Mouse (Mus musculus) kidney, adult 11 months (tissue): ENCODE results near the gene Washc3.

ENCODE experiments used
- DNase-seq: peaks from one replicate; pipeline ENCODE4 v3.0.0; 2022

Gene Washc3

GRCm38 (mm10) chr10:88200951-88201638 is at the start of gene Washc3:
Gene Washc3 (plus strand): TSS chr10:88201093.
- peak; percentile 88 for DNase-seq

GRCm38 (mm10) chr10:88151658-88152057 is 49.2 kb upstream of the Washc3 start:
- DNase-seq, result no peak

DNA sequence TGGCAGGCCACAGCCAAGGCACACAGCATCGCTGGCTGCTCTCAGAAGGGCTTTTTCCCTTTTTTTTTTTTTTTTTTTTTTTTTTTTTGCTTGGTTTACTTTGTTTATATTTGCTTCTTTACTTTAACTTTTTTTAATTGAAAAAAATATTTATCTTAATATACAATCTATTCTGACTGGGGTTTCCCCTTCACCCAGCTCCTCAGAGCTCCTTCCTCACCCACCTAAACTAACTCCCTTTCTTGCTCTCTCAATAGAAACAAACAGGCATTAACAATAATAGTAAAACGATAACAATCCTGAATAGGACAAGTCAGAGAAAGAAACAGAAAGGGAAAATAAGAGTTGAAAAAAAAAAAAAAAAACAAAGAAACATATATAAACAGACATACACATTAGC is 38.8 kb upstream of the Washc3 start:
- no peak for DNase-seq

DNA sequence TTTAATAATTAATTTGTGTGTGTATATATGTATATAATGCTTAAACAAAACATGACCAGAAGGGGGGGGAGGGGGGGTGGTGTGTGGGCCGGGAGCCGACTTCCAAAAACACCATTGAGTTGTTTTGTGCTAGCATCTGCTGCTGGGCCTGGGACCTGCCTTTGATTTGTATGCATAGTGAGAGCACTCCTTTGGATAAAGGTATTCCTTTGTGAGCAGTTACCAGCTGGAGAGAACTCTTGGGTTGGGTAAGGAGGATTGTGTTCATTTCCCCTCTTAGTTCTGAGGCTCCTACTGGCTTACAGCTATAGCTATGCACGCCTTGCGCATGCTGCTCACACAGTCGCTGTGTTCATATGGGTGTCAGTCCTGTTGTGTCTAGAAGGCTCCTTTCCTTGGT is 38.2 kb upstream of the Washc3 start:
- DNase-seq, result no peak

- DNase-seq, result no peak
Measured at GRCm38 (mm10) chr10:88166158-88166557, 34.7 kb upstream of the Washc3 start.

- DNase-seq, result no peak
Measured at GRCm38 (mm10) chr10:88167438-88168077, 33.3 kb upstream of the Washc3 start.

- DNase-seq, result no peak
Measured at GRCm38 (mm10) chr10:88200541-88200940, 352 bp upstream of the Washc3 start.

- DNase-seq, result no peak
Measured at GRCm38 (mm10) chr10:88201650-88202049, 757 bp downstream of the Washc3 start.

DNA sequence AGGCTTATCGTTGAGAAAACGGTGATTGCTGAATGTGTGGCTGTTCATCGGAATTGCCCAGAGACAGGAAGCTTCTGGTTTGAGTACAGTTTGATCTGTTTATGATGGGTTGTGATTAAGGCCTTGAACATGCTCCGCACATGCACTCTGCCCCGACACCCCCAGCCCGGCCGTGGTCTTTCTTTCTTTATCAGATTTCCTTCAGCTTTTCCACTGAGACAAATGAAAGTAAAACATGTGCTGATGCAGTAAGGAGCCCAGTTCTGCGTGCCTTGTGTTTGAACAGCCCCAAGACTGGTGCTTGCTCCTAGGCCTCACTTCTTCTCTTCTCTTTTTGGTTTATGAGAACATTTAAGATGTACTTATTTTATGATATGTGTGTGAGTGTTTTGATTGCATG is 1.7 kb downstream of the Washc3 start:
- no peak for DNase-seq

- DNase-seq, result no peak
Measured at GRCm38 (mm10) chr10:88203236-88203635, 2.3 kb downstream of the Washc3 start.

- no peak for DNase-seq
Measured at GRCm38 (mm10) chr10:88212644-88213043, 11.8 kb downstream of the Washc3 start.

- no peak for DNase-seq
Measured at GRCm38 (mm10) chr10:88214800-88215514, 14.1 kb downstream of the Washc3 start.

DNA sequence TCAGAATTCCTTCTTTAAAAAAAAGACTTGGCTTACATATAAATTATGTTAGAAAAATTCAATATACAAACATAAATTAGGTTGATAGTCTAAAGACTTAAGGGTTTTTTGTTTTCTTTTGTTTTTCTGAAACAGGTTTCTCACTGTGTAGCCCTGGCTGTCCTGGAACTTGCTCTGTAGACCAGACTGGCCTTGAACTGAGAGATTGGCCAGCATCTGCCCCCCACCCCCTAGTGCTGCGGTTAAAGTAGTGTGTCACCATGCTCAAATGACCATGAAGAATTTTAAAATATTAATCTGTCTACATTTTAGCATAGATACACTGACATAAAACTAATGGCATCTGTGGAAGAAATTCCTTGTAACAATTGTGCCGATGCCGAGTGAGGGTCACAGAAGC is 17.3 kb downstream of the Washc3 start:
- no peak for DNase-seq

DNA sequence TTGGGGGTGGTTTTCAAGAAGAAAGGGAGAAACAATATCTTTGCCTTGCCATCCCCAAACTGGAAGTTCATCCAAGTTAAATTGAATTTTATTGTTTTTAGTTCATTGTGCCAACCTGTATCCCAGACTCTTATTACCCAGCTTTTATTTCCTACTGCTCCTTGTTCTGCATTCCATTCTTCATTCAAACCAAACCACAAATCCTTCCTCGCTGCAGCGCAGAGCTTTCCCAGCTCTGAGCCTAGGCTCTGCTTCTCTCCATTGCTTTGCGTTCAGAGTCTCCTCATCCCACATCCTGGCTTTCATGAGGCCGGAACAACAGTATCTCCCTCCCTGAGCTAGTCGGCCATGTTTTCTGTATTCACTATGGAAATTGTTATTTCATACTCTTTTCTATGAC is 20.8 kb downstream of the Washc3 start:
- no peak for DNase-seq

DNA sequence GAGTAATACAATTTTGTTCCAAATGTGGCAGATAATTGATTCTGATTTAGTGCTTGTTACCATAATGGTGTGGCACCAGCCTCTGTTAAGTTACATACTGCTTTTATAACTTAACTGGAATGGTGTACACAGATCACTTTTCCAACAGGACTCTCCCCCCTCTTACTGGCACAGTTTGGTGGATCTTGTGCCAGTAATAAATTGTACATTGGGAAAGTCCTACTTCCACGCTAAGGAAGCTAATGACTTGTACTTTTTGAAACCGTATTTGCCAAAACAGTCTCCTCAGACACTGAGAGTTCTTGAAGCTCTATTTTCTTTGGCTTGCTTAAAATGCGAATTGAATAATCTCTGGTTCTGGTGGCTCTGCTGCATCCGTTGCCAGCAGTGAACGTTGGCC is 24.5 kb downstream of the Washc3 start:
- DNase-seq, result no peak

DNA sequence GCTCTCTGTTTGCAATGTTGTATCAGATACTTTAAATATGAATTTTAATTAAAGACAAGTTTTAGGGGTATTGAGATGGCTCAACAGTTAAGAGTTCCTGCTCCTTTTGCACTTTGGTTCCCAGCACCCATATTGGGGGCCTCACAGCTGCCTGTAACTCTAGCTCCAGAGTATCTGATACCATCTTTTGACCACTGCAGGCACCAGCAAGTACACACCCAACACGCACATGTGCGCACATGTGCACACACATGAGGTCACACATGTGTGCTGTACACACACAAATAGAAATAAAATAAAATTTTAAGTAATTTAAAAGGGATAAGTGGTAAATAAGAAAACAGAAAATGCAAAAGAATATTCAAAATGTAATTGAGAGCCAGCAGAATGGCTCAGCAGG is 27.1 kb downstream of the Washc3 start:
- no peak for DNase-seq

- DNase-seq, result no peak
Measured at GRCm38 (mm10) chr10:88228521-88229017, 27.7 kb downstream of the Washc3 start.

DNA sequence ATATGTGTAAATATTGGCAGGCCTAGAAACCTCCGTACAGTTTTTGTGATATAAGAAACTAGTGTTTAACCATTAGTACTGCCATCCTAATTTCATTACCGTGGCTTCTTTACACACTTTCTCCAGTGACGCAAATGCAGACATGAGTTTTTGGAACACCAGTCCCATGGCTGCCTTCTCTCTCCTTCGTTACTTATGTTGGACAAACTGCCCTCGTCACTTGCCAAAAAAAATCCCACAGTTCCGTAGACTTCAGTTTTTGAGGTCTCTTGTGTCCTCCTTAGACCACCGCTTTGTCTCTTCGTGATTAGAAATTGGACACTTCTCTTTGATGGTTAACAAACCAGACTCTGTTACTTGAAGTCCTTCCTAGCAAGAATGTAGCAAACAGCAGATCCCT is 30.8 kb downstream of the Washc3 start:
- no peak for DNase-seq

GRCm38 (mm10) chr10:88232765-88233164 is 31.9 kb downstream of the Washc3 start:
- no peak for DNase-seq

GRCm38 (mm10) chr10:88244681-88245080 is 43.8 kb downstream of the Washc3 start:
- no peak for DNase-seq

- no peak for DNase-seq
Measured at GRCm38 (mm10) chr10:88250300-88250699, 49.4 kb downstream of the Washc3 start.

DNA sequence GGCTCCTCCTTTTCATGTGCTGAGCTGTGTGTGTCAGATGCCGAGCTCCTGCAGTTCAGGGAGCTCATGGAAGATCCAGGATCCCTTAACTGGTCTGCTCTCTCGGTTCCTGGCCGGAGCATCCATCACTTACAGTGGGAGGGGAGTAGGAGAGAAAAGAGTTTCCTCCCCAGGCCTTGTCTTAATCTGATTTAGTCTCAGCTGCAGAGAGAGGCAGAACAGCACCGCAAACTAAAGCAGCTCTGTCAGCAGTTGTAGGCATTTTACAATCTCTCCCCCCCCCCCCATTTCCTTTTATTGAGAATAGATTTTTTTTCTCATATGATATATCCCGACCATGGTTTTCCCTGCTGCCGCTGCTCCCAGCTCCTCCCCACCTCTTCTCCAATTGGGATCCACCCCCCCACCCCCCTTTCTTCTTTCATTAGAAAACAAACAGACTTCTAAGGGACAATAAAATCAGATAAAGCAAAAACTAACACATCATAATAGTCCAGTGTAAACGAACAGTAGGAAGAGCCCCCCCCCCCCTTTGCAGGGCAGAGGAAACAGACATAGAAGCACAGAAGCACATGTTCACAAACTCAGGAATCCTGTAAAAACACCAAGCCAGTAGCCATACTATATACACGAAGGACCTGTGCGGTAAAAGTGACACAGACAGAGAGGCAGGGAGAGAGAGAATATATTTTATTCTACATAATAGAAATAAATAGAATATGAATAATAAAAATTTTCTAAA is 51.4 kb downstream of the Washc3 start:
- no peak for DNase-seq

- no peak for DNase-seq
Measured at GRCm38 (mm10) chr10:88255556-88255955, 54.7 kb downstream of the Washc3 start.
